Mouse (Mus musculus): ENCODE results near the gene Adgrb2.

- no peak for TF ChIP-seq POLR2A (IDR thresholded peaks at IDR 0.05; ENCODE audit: extremely low read depth, insufficient read depth, low read length)
- no peak for TF ChIP-seq CTCF (IDR thresholded peaks at IDR 0.05; ENCODE audit: low read depth, low read length)
Observed at GRCm38 (mm10) chr4:130055160-130056010, 70.7 kb downstream of the Adgrb2 start.

Measured in liver, adult 2 months (tissue).